Mouse (Mus musculus): ENCODE data around the gene Lmbr1l. TPM values are rescaled to one million over a fixed set of nuclear protein-coding genes. Genes with fewer than 3 reads are reported as not detected.
"Not testable (repeated sequence)": the region's sequence is repeated elsewhere in the genome, so short reads cannot be mapped to it uniquely, and the experiment has no call there.

The Lmbr1l gene
- polyA plus RNA-seq, 1 experiment from 2014 or later, result 4.9 TPM

GRCm38 (mm10) chr15:98941539-98941938, 23.5 kb upstream of the Lmbr1l start:
- no peak overlapping the region for H3K27ac ChIP-seq (ENCODE audit: low read depth)
- DNase-seq, result no peak
- no peaks in the 10 kb centered on the region for H3K9me3 ChIP-seq (ENCODE audit: low read length)
- H3K4me3 ChIP-seq (ENCODE audit: low read depth, low read length), result no peak overlapping the region
- no peaks in the 10 kb centered on the region for H3K4me1 ChIP-seq (ENCODE audit: insufficient read depth)
- no peak overlapping the region for H3K9ac ChIP-seq (replicated peaks)
- WGBS (ENCODE audit: insufficient replicate concordance), result 62% methylated on average over 2 of the region's 2 CpGs
- no peaks in the 10 kb centered on the region for H3K36me3 ChIP-seq (replicated peaks; ENCODE audit: insufficient read depth, low read length)
- no peak for TF ChIP-seq EP300 (IDR thresholded peaks at IDR 0.05; ENCODE audit: low read depth)
- no peak for TF ChIP-seq CTCF (IDR thresholded peaks at IDR 0.05; ENCODE audit: low read depth)
- no peaks in the 10 kb centered on the region for H3K27me3 ChIP-seq (ENCODE audit: insufficient read depth, low read length)
- ATAC-seq, result no peak
- H3K4me2 ChIP-seq (ENCODE audit: low read depth, low read length), result no peak overlapping the region

GRCm38 (mm10) chr15:98940816-98941215, 22.8 kb upstream of the Lmbr1l start:
- no peak overlapping the region for H3K4me2 ChIP-seq (ENCODE audit: low read depth, low read length)
- TF ChIP-seq EP300 (IDR thresholded peaks at IDR 0.05; ENCODE audit: low read depth) (no peak), CTCF (IDR thresholded peaks at IDR 0.05; ENCODE audit: low read depth) (no peak)
- WGBS (ENCODE audit: insufficient replicate concordance), result 81% methylated on average over 10 of the region's 10 CpGs
- H3K9ac ChIP-seq (replicated peaks), result no peak overlapping the region
- H3K4me3 ChIP-seq (ENCODE audit: low read depth, low read length), result no peak overlapping the region
- DNase-seq (no peak), ATAC-seq (no peak)
- no peaks in the 10 kb centered on the region for H3K36me3 ChIP-seq (replicated peaks; ENCODE audit: insufficient read depth, low read length)
- H3K9me3 ChIP-seq (ENCODE audit: low read length), result no peaks in the 10 kb centered on the region
- H3K4me1 ChIP-seq (ENCODE audit: insufficient read depth), result no peaks in the 10 kb centered on the region
- H3K27ac ChIP-seq (ENCODE audit: low read depth), result no peak overlapping the region
- no peaks in the 10 kb centered on the region for H3K27me3 ChIP-seq (ENCODE audit: insufficient read depth, low read length)

GRCm38 (mm10) chr15:98934217-98934839, 16.3 kb upstream of the Lmbr1l start, which contains the start of gene Tuba1b:
Gene Tuba1b, minus strand, starts transcription at chr15:98934565.
- peak; percentile 95 for ATAC-seq

GRCm38 (mm10) chr15:98933833-98934216, 15.8 kb upstream of the Lmbr1l start:
- under 1% methylated on average over 35 of the region's 35 CpGs for WGBS (ENCODE audit: insufficient replicate concordance)
- peaks cover 10% of the 10 kb centered on the region for H3K36me3 ChIP-seq (replicated peaks; ENCODE audit: insufficient read depth, low read length)
- peak; percentile 84 for ATAC-seq

More at GRCm38 (mm10) chr15:98934217-98934839, 16.3 kb upstream of the Lmbr1l start, which contains the start of gene Tuba1b:
- H3K9me3 ChIP-seq (ENCODE audit: low read length), result no peaks in the 10 kb centered on the region
- H3K9ac ChIP-seq (replicated peaks), result peak within 1 kb of the TSS; percentile 70
- no peaks in the 10 kb centered on the region for H3K27me3 ChIP-seq (ENCODE audit: insufficient read depth, low read length)
- H3K4me2 ChIP-seq (ENCODE audit: low read depth, low read length), result peak within 1 kb of the TSS; percentile 84
- TF ChIP-seq EP300 (IDR thresholded peaks at IDR 0.05; ENCODE audit: low read depth) (no peak), CTCF (IDR thresholded peaks at IDR 0.05; ENCODE audit: low read depth) (0 out of 2 replicates have a peak, but pooled peaks have one; percentile 15)
- H3K27ac ChIP-seq (ENCODE audit: low read depth), result peak within 1 kb of the TSS; percentile 89
- peak; percentile 94 for DNase-seq
- H3K36me3 ChIP-seq (replicated peaks; ENCODE audit: insufficient read depth, low read length), result peaks cover 10% of the 10 kb centered on the region
- H3K4me3 ChIP-seq (ENCODE audit: low read depth, low read length), result peak within 1 kb of the TSS; percentile 63
- WGBS (ENCODE audit: insufficient replicate concordance), result under 1% methylated on average over 56 of the region's 58 CpGs
- H3K4me1 ChIP-seq (ENCODE audit: insufficient read depth), result peaks cover 17% of the 10 kb centered on the region

GRCm38 (mm10) chr15:98933004-98933671, 15.1 kb upstream of the Lmbr1l start:
- not testable (repeated sequence) for DNase-seq; H3K36me3 ChIP-seq (replicated peaks; ENCODE audit: insufficient read depth, low read length); H3K27me3 ChIP-seq (ENCODE audit: insufficient read depth, low read length); H3K9me3 ChIP-seq (ENCODE audit: low read length); ATAC-seq
- Histone ChIP-seq H3K9ac (replicated peaks) (peak overlapping the region; percentile 70), H3K27ac (ENCODE audit: low read depth) (peak overlapping the region; percentile 89), H3K4me3 (ENCODE audit: low read depth, low read length) (peak overlapping the region; percentile 63), H3K4me2 (ENCODE audit: low read depth, low read length) (peak overlapping the region; percentile 84), H3K4me1 (ENCODE audit: insufficient read depth) (peaks cover 22% of the 10 kb centered on the region)
- WGBS (ENCODE audit: insufficient replicate concordance), result 11% methylated on average over 8 of the region's 9 CpGs

More at GRCm38 (mm10) chr15:98933833-98934216, 15.8 kb upstream of the Lmbr1l start:
- peaks cover 17% of the 10 kb centered on the region for H3K4me1 ChIP-seq (ENCODE audit: insufficient read depth)
- peak overlapping the region; percentile 70 for H3K9ac ChIP-seq (replicated peaks)
- DNase-seq, result peak; percentile 97
- TF ChIP-seq CTCF (IDR thresholded peaks at IDR 0.05; ENCODE audit: low read depth) (no peak), EP300 (IDR thresholded peaks at IDR 0.05; ENCODE audit: low read depth) (peak; percentile 77; the same call in 1 of the 2 replicates)
- H3K9me3 ChIP-seq (ENCODE audit: low read length), result no peaks in the 10 kb centered on the region
- H3K27ac ChIP-seq (ENCODE audit: low read depth), result peak overlapping the region; percentile 89
- H3K4me2 ChIP-seq (ENCODE audit: low read depth, low read length), result peak overlapping the region; percentile 84
- H3K4me3 ChIP-seq (ENCODE audit: low read depth, low read length), result peak overlapping the region; percentile 63
- no peaks in the 10 kb centered on the region for H3K27me3 ChIP-seq (ENCODE audit: insufficient read depth, low read length)

GRCm38 (mm10) chr15:98930998-98931397, 13.0 kb upstream of the Lmbr1l start:
- Histone ChIP-seq H3K9me3 (ENCODE audit: low read length) (no peaks in the 10 kb centered on the region), H3K27ac (ENCODE audit: low read depth) (no peak overlapping the region), H3K4me3 (ENCODE audit: low read depth, low read length) (no peak overlapping the region), H3K36me3 (replicated peaks; ENCODE audit: insufficient read depth, low read length) (peaks cover 10% of the 10 kb centered on the region), H3K27me3 (ENCODE audit: insufficient read depth, low read length) (no peaks in the 10 kb centered on the region), H3K4me2 (ENCODE audit: low read depth, low read length) (no peak overlapping the region), H3K4me1 (ENCODE audit: insufficient read depth) (peaks cover 22% of the 10 kb centered on the region), H3K9ac (replicated peaks) (0 out of 2 replicates have a peak overlapping the region, but pooled peaks have one; percentile 6)
- DNase-seq, result no peak
- WGBS (ENCODE audit: insufficient replicate concordance), result 85% methylated on average over 3 of the region's 3 CpGs
- ATAC-seq, result no peak
- no peak for TF ChIP-seq EP300 (IDR thresholded peaks at IDR 0.05; ENCODE audit: low read depth)
- no peak for TF ChIP-seq CTCF (IDR thresholded peaks at IDR 0.05; ENCODE audit: low read depth)
